Mouse (Mus musculus): Measurements from ENCODE around the gene Ankrd55.

DNA sequence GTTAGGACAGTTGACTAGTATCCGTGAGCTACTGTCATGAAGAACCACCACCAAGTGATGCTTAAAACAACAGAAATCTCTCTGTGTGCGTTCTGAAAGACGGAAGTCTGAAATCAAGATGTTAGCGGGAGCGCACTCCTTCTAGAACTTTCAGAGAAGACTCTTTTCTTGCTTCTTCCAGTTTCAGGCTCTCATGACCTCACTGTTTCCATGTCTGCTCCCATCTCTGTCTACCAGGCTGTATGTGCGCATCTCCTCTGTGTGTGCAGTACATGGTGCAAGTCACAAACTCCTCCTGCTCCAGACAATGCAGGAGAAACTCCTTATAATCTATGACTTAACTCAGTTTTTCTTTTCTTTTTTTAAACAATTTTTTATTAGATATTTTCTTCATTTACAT lies 4.8 kb downstream of the Ankrd55 start:
- TF ChIP-seq GATA1 (IDR thresholded peaks at IDR 0.05; ENCODE audit: low read length) (no peak), TAL1 (IDR thresholded peaks at IDR 0.05; ENCODE audit: low read length) (no peak)

Data from erythroblast, embryonic 14.5 days (primary cell).